Mouse (Mus musculus) forebrain, embryonic 10.5 days (tissue): ENCODE measurements at regions not wholly inside any gene's neighbourhood (a gene's known extent, or its start where the extent isn't known, plus 50 kb on each side); places are given as distances from the start of the nearest gene placed in this dataset.

ENCODE experiments used
- DNase-seq: peaks from one replicate; pipeline ENCODE4 v3.0.0-alpha.2; 2017; ENCODE audit warnings: low spot score; ENCODE audit errors: extremely low spot score
- H3K27ac ChIP-seq: fragments of 300-500 bp; sonication (generic); 2 replicates; pipeline ENCODE4 v1.5.1; 2016; ENCODE audit warnings: mild to moderate bottlenecking
- H3K27me3 ChIP-seq: fragments of 300-500 bp; sonication (generic); 2 replicates; pipeline ENCODE4 v1.6.1; 2016; ENCODE audit warnings: mild to moderate bottlenecking; ENCODE audit not compliant: poor library complexity, severe bottlenecking
- H3K36me3 ChIP-seq: fragments of 300-500 bp; sonication (generic); replicated peaks from 2 replicates; pipeline ENCODE4 v1.6.1; 2016; ENCODE audit warnings: mild to moderate bottlenecking, moderate library complexity
- H3K4me1 ChIP-seq: fragments of 300-500 bp; sonication (generic); 2 replicates; pipeline ENCODE4 v1.6.1; 2016
- H3K4me3 ChIP-seq: fragments of 300-500 bp; sonication (generic); 2 replicates; pipeline ENCODE4 v1.5.1; 2016; ENCODE audit warnings: mild to moderate bottlenecking, moderate library complexity
- H3K9me3 ChIP-seq: fragments of 300-500 bp; sonication (generic); 2 replicates; pipeline ENCODE4 v1.6.1; 2016; ENCODE audit warnings: mild to moderate bottlenecking, moderate library complexity
- WGBS: fragments of 180-500 bp; shearing (Covaris S2); methylation state at CpG from one replicate; pipeline ENCODE4 v1.1.7; 2016; 5-methylcytosine and 5-hydroxymethylcytosine counted together

DNA sequence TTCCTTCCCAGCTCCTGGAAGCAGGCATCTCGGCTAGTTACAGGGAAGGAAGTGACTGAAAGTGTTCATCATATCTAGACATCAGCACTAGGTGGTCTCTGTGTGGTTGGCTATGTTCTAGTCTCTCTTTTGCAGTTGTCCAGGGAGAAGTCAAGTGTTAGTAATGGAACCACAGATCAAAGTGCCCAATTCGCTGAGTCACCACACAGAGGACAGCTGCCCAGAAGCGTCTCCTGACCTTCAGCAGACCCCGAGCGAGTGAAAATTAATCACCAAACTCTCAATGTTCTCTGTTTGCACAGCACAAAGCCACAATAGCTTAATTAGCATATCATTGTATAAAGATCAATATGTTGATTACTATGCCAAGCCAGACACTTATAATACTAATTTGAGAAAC lies 151.6 kb upstream of the Ncam1 start:
- Histone ChIP-seq H3K27me3 (no peaks in the 10 kb centered on the region), H3K9me3 (peaks cover 4% of the 10 kb centered on the region; the same call in 1 of the 2 replicates), H3K4me3 (no peak overlapping the region), H3K27ac (no peak overlapping the region), H3K36me3 (no peaks in the 10 kb centered on the region), H3K4me1 (no peaks in the 10 kb centered on the region)
- no peak for DNase-seq
- WGBS, result 85% methylated on average over 5 of the region's 5 CpGs

DNA sequence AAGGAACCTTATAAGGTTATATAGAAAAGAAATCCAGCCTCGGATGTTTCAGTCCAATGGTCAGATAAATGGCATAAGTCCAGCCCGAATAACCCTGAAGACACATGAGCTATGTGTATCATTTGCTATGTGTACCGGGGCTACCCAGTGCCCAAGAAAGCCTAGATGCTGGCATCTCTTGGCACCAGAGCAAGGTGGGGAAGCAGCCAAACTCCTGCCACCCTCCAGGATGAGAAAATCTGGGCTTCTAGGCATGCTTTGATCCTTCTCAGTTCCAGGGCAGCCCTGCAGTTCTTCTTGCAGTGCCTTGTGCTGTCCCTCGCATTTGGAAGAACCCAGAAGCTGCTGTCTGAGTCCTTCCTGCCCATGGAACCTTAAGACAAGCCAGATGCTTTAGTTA lies 149.8 kb upstream of the Ncam1 start:
- H3K4me1 ChIP-seq, result no peaks in the 10 kb centered on the region
- WGBS, result 90% methylated on average over 4 of the region's 4 CpGs
- no peak overlapping the region for H3K4me3 ChIP-seq
- H3K27ac ChIP-seq, result no peak overlapping the region
- H3K9me3 ChIP-seq, result peaks cover 4% of the 10 kb centered on the region; the same call in 1 of the 2 replicates
- no peak for DNase-seq
- H3K27me3 ChIP-seq, result no peaks in the 10 kb centered on the region
- no peaks in the 10 kb centered on the region for H3K36me3 ChIP-seq

DNA sequence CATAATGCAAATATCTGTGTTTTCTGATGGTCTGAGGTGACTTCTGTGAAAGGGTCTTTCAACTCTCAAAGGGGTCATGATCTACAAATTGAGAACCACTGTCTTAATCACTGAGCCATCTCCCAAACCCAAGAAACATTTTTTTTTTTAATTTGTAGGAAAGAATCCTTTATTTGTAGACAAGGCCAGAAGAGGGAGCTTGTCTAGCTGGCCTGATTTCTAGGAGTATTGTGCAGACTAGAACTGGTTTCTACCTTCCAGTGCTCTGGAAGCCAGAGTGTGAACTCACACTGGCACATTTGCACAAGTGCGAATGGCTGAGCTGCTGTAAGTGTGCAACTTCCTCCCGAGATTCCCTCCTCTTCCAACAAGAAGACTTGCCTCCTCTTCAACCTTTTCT lies 148.1 kb upstream of the Ncam1 start:
- WGBS, result 73% methylated on average over 2 of the region's 2 CpGs

DNA sequence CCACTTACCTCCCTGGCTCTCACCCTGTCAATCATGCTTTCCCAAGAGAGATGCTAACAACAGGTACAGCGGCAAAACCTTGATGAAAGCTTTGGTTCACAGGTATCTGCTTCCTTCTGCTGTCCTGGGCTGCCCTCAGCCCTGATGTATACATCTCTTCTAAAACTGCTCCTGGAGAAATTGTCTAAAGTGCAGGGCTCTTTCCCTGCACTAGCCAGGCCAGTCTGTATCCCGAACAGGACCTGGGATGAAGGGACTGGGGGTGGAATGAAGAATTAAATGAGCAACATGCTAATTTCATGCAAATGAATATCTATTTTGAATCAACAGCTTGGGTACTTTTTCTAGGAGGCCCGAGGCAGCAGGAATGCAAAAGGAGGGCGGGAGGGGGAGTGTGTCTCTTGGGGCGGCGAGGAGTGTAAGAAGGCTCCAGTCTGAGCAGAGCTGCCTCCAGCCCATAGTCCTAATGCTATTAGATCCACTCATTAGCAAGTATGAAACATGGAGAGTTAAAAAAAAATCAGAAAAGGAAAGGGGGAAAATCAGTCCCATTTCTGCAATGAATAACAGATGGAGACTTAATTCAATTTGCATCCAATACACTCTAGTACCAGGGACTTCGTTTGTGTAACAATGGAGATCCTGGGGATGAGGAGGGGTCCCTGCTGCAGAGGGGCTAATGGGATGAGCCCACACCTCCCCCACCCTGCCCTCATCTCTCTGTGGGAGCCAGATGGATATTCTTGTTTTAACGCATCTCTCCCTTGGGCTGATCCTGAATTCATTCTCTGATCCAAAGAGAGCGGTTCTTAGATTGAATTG lies 137.0 kb upstream of the Ncam1 start:
- H3K36me3 ChIP-seq, result no peaks in the 10 kb centered on the region
- peaks cover 18% of the 10 kb centered on the region for H3K4me1 ChIP-seq
- no peak overlapping the region for H3K4me3 ChIP-seq
- H3K27ac ChIP-seq, result no peak overlapping the region
- no peaks in the 10 kb centered on the region for H3K9me3 ChIP-seq
- H3K27me3 ChIP-seq, result 0 out of 2 replicates have a peak, but pooled peaks cover 4% of the 10 kb centered on the region
- 10% methylated on average over 9 of the region's 9 CpGs for WGBS
- DNase-seq, result no peak

More for the DNA sequence above, 148.1 kb upstream of the Ncam1 start:
- Histone ChIP-seq H3K27me3 (no peaks in the 10 kb centered on the region), H3K4me1 (no peaks in the 10 kb centered on the region), H3K27ac (no peak overlapping the region), H3K36me3 (no peaks in the 10 kb centered on the region), H3K9me3 (peaks cover 2% of the 10 kb centered on the region; the same call in 1 of the 2 replicates), H3K4me3 (no peak overlapping the region)
- no peak for DNase-seq

DNA sequence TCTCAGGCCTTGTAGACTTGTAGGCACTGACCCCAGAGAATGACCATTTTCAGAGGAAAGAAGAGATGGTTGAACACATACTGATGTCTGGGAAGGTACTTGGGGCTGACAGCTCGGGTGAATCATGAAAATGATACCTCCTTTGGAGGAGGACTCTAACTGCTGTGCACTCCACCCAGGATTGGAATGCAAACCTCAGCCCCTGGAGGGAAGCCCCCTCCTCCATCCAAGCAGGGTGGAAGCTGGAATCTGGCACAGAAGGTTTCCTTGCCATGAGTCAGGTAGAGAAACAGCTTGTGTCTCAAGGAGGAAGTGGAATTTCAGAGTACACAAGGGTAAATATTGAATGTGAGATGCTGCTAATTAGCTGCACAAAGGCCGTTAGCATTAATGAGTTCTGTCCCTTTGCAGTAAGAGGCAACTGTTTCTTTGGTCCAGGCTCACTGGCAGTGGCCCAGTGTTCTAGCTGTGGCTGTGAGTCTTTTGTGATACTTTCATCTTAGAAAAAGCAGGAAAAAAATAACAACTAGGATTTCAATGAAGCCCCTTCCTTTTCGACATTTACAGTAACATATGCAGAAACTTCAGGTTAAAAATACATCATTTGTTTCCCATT lies 129.4 kb upstream of the Ncam1 start:
- Histone ChIP-seq H3K4me3 (no peak overlapping the region), H3K36me3 (no peaks in the 10 kb centered on the region), H3K4me1 (peaks cover 7% of the 10 kb centered on the region), H3K9me3 (no peaks in the 10 kb centered on the region), H3K27me3 (no peaks in the 10 kb centered on the region), H3K27ac (no peak overlapping the region)
- DNase-seq, result no peak
- WGBS, result 75% methylated on average over 3 of the region's 3 CpGs

DNA sequence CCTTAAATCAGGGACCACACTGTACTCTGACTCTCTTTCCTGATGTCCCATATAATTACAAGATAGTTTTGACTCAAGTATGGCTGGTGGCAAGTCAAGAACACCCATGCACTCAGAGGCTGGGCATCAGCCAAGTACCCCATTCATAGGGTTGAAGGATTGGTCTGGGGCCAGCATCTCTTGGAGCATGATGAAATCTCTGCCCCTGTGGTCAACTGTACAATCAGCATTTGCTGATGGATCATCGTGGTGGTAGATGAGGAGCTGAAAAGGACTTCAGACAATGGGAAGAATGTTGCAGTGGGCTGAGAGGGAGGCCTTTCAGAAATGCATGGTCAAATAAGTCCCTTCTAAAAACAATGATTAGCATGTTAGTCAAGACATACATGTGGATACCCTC lies 128.6 kb upstream of the Ncam1 start:
- no peaks in the 10 kb centered on the region for H3K27me3 ChIP-seq
- H3K4me1 ChIP-seq, result peaks cover 15% of the 10 kb centered on the region
- no peaks in the 10 kb centered on the region for H3K36me3 ChIP-seq
- H3K4me3 ChIP-seq, result no peak overlapping the region
- no peak overlapping the region for H3K27ac ChIP-seq
- DNase-seq, result no peak
- 97% methylated on average over 1 of the region's 1 CpGs for WGBS
- no peaks in the 10 kb centered on the region for H3K9me3 ChIP-seq

DNA sequence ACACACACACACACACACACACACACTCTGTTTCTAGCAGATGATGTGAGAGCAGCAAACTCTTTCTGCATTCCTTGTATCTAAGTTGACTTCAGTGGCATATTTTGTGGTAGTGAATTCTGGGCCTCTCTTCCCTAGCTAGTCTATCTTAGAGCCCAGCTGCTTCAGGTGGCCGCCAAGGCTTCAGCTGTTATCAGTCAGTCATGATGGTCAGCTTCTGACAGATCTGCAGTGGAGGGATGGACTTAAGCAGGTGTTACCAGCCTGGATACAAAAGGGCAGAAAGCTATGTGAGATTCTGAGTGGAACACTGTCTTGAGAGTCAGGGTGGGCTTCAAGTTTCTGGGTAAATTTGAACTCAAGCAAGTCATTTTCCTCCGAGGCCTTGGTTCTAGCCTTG lies 127.1 kb upstream of the Ncam1 start:
- no peaks in the 10 kb centered on the region for H3K27me3 ChIP-seq
- no peak overlapping the region for H3K27ac ChIP-seq
- no peaks in the 10 kb centered on the region for H3K36me3 ChIP-seq
- H3K9me3 ChIP-seq, result no peaks in the 10 kb centered on the region
- H3K4me3 ChIP-seq, result no peak overlapping the region
- DNase-seq, result no peak
- peaks cover 19% of the 10 kb centered on the region for H3K4me1 ChIP-seq
- 97% methylated on average over 2 of the region's 2 CpGs for WGBS

DNA sequence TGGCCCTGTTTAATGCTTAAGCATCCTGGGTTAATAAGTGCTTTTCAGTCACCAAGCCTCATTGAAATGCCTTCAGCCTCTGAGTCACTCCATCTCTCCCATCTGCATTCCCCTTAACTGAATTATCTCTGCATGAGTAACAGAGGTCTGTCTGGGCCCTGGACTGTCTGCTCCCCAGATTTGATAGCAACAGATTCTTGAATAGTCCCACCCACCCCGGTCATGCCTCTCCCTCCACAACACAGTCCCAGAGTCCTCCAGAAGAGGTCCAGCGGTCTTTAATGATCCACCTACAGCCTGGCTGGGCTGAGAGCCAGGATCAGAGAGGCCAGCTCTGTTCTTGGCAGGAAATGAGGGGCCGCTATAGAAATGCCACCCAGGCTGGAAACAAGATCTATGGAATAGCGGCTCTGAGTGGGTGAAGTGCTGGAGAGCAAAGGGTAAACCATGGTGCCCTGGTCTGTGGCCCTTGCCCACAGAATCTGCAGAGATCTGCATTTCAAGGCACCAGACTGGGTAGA lies 125.3 kb upstream of the Ncam1 start:
- Histone ChIP-seq H3K9me3 (no peaks in the 10 kb centered on the region), H3K36me3 (no peaks in the 10 kb centered on the region), H3K27me3 (no peaks in the 10 kb centered on the region), H3K4me1 (peaks cover 19% of the 10 kb centered on the region), H3K4me3 (no peak overlapping the region), H3K27ac (no peak overlapping the region)
- DNase-seq, result no peak
- WGBS, result 94% methylated on average over 4 of the region's 4 CpGs

DNA sequence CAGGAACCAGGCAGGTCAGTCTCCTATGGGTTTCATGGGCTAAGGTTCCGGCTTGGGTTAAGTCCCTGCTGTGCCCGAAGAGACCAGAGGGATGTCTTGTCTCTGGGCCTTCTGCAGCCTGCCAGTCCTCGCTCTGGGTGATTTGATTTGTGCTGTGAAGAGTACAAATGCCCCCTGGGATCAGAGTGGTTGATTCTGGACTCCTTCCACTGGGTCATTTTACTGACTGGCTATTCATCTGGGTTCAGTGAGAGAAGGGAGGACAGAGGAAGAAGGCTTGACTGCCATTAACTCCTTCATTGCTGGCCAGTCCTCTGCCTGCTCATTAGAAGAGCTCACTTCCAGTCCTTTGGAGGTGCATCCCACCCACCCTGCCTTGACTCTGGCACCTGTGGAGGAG lies 124.0 kb upstream of the Ncam1 start:
- 54% methylated on average over 3 of the region's 3 CpGs for WGBS
- H3K4me1 ChIP-seq, result peaks cover 16% of the 10 kb centered on the region
- DNase-seq, result no peak
- H3K4me3 ChIP-seq, result no peak overlapping the region
- no peaks in the 10 kb centered on the region for H3K27me3 ChIP-seq
- H3K27ac ChIP-seq, result no peak overlapping the region
- H3K9me3 ChIP-seq, result no peaks in the 10 kb centered on the region
- H3K36me3 ChIP-seq, result no peaks in the 10 kb centered on the region

DNA sequence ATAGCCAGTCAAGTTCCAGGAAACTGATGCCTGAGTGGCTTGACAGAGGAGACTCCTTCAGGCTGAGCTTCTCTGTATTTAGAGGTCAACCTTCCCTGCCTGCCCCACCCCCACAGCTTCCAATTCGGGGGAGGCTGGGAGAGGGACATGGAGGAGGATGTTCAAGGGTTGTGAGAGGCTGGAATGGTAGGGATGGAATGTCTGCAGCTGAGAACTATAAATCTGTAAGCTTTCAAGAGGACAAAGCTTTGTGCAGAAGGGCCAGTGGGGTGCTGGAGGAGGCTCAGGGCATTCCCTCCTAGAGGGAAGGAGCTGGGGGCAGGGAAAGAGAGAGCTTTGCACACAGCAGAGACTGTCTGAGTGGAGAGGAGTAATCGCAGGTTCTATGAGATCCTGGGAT lies 123.4 kb upstream of the Ncam1 start:
- Histone ChIP-seq H3K36me3 (no peaks in the 10 kb centered on the region), H3K27ac (peak overlapping the region; percentile 52; the same call in 1 of the 2 replicates), H3K4me1 (peaks cover 16% of the 10 kb centered on the region), H3K9me3 (no peaks in the 10 kb centered on the region), H3K4me3 (no peak overlapping the region), H3K27me3 (no peaks in the 10 kb centered on the region)
- WGBS, result 26% methylated on average over 2 of the region's 2 CpGs
- no peak for DNase-seq

DNA sequence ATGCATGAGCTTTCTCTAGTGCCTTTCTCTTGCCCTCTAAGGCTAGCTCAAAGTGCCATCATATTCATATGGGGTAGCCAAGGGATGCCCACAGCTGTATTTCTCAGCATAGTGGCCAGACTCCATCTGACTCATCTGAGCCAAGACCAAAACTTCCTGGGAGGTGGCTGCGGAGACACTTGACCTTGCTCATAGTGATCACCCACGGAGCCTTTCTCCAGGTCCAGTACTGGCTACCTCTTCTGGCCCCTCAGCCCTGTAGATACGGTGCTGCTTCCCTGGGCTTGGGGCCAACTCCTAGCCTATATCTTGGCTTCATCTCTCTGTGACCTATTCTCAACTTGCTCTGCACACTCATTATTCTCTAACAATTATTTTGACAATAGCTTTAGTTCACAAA lies 122.6 kb upstream of the Ncam1 start:
- no peaks in the 10 kb centered on the region for H3K27me3 ChIP-seq
- DNase-seq, result no peak
- H3K36me3 ChIP-seq, result no peaks in the 10 kb centered on the region
- no peaks in the 10 kb centered on the region for H3K9me3 ChIP-seq
- H3K27ac ChIP-seq, result no peak overlapping the region
- 89% methylated on average over 3 of the region's 3 CpGs for WGBS
- no peak overlapping the region for H3K4me3 ChIP-seq
- peaks cover 16% of the 10 kb centered on the region for H3K4me1 ChIP-seq

DNA sequence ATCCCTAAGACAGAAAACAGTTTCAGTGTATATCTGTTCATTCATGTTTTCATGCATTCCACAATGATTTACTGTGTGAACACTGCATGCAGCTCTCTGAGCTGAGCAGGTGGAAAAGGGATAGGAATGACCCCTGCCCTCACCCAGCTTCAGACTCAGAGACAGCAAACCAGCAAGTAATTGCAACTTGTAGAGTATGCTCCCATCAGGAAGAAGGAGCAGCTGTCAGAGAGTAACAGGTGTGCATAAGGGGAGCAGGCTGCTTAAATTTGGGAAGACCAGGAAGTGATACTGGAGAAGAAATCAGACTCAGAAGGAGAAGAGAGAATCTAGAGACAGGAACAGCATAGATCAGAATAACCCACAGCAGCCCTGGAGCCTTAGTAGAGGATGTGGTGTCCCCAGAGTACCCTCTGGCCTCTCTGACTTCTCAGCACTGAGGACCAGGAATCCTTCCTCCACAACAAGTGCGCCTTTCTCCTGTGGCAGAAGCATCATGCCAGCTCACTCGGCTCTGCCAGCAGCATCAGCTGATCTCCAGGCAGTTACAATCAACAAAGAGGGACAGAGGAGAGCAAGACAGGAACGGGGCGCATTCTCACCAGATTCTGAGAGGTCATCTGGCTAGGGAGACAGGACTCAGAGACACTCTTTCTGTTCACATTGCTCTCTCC lies 116.5 kb upstream of the Ncam1 start:
- H3K4me1 ChIP-seq, result no peaks in the 10 kb centered on the region
- no peak overlapping the region for H3K27ac ChIP-seq
- H3K27me3 ChIP-seq, result no peaks in the 10 kb centered on the region
- H3K9me3 ChIP-seq, result no peaks in the 10 kb centered on the region
- no peak for DNase-seq
- 84% methylated on average over 4 of the region's 4 CpGs for WGBS
- H3K4me3 ChIP-seq, result no peak overlapping the region
- no peaks in the 10 kb centered on the region for H3K36me3 ChIP-seq

DNA sequence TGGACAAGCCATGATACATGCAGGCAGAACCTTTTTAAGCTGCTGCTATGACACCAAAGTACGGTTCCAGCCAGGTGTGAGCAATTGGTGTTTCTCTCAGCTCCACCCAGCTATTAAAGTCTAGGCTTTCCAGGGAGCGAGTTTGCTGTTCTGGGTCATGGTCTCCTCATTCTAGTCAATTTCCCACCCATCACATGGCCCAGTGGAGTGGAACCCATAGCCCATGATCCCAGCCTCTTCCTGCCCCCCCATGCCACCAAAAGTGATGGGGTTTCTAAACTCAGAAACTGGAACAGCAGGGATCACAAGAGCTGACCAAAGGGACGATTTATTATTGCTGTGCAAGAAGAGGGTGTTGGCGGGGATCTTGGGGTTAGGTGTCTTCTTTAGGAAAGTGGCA lies 115.0 kb upstream of the Ncam1 start:
- no peaks in the 10 kb centered on the region for H3K4me1 ChIP-seq
- H3K27ac ChIP-seq, result no peak overlapping the region
- no peaks in the 10 kb centered on the region for H3K36me3 ChIP-seq
- no peaks in the 10 kb centered on the region for H3K27me3 ChIP-seq
- H3K4me3 ChIP-seq, result no peak overlapping the region
- no peak for DNase-seq
- 83% methylated on average over 4 of the region's 4 CpGs for WGBS
- no peaks in the 10 kb centered on the region for H3K9me3 ChIP-seq
